Mouse (Mus musculus) Muller cell, postnatal 12 days (primary cell): ENCODE measurements at regions not wholly inside any gene's neighbourhood (a gene's known extent, or its start where the extent isn't known, plus 50 kb on each side); places are given as distances from the start of the nearest gene placed in this dataset.

ENCODE experiments used
- DNase-seq: peaks from one replicate; pipeline ENCODE4 v3.0.0-alpha.2; 2015; ENCODE audit errors: inconsistent ontology term

- DNase-seq, result no peak
Measured at GRCm38 (mm10) chr14:97170841-97171240, 651.9 kb upstream of the Klhl1 start.

- no peak for DNase-seq
Measured at GRCm38 (mm10) chr14:97165793-97166192, 646.9 kb upstream of the Klhl1 start.

- DNase-seq, result no peak
Measured at GRCm38 (mm10) chr14:97148997-97149653, 630.2 kb upstream of the Klhl1 start.

GRCm38 (mm10) chr14:97115918-97116635, 597.2 kb upstream of the Klhl1 start:
- DNase-seq, result no peak

- peak; percentile 62 for DNase-seq
Measured at GRCm38 (mm10) chr14:97101090-97101675, 582.3 kb upstream of the Klhl1 start.

GRCm38 (mm10) chr14:97093389-97093788, 574.5 kb upstream of the Klhl1 start:
- no peak for DNase-seq

- DNase-seq, result no peak
Measured at GRCm38 (mm10) chr14:97088863-97089262, 570.0 kb upstream of the Klhl1 start.

- DNase-seq, result no peak
Measured at GRCm38 (mm10) chr14:97087346-97087745, 568.4 kb upstream of the Klhl1 start.

- no peak for DNase-seq
Measured at GRCm38 (mm10) chr14:97086363-97087309, 567.7 kb upstream of the Klhl1 start.

GRCm38 (mm10) chr14:97074808-97075207, 555.9 kb upstream of the Klhl1 start:
- no peak for DNase-seq

- no peak for DNase-seq
Measured at GRCm38 (mm10) chr14:97068770-97069169, 549.9 kb upstream of the Klhl1 start.

GRCm38 (mm10) chr14:97068313-97068712, 549.4 kb upstream of the Klhl1 start:
- no peak for DNase-seq

- no peak for DNase-seq
Measured at GRCm38 (mm10) chr14:97045321-97045720, 526.4 kb upstream of the Klhl1 start.

GRCm38 (mm10) chr14:97039850-97040249, 520.9 kb upstream of the Klhl1 start:
- DNase-seq, result no peak

- no peak for DNase-seq
Measured at GRCm38 (mm10) chr14:97028528-97028927, 509.6 kb upstream of the Klhl1 start.

- DNase-seq, result no peak
Measured at GRCm38 (mm10) chr14:97006294-97006693, 487.4 kb upstream of the Klhl1 start.

GRCm38 (mm10) chr14:96995081-96995480, 476.2 kb upstream of the Klhl1 start:
- DNase-seq, result no peak

GRCm38 (mm10) chr14:96990542-96991162, 471.8 kb upstream of the Klhl1 start:
- DNase-seq, result no peak

- DNase-seq, result no peak
Measured at GRCm38 (mm10) chr14:96963074-96963447, 444.2 kb upstream of the Klhl1 start.

- DNase-seq, result peak; percentile 14
Measured at GRCm38 (mm10) chr14:96962426-96963073, 443.6 kb upstream of the Klhl1 start.

GRCm38 (mm10) chr14:96956115-96956514, 437.2 kb upstream of the Klhl1 start:
- DNase-seq, result no peak
